Mouse (Mus musculus) stomach, embryonic 15.5 days (tissue): ENCODE data around the gene Pkn3. TPM values are rescaled to one million over a fixed set of nuclear protein-coding genes. Genes with fewer than 3 reads are reported as not detected.

Experiments used
- ATAC-seq: fragments of 200-750 bp; cut with Nextera tagmentation; 2 replicates; pipeline ENCODE4 v1.8.0; 2017; ENCODE audit warnings: low read depth, moderate number of reproducible peaks, moderate TSS enrichment; ENCODE audit not compliant: insufficient read depth, low FRiP score
- H3K27ac ChIP-seq: fragments of 300-500 bp; sonication (generic); 2 replicates; pipeline ENCODE4 v1.5.1; 2015; ENCODE audit warnings: mild to moderate bottlenecking, inconsistent platforms
- H3K27me3 ChIP-seq: fragments of 300-500 bp; sonication (generic); replicated peaks from 2 replicates; pipeline ENCODE4 v1.6.1; 2015; ENCODE audit warnings: inconsistent platforms
- H3K36me3 ChIP-seq: fragments of 300-500 bp; sonication (generic); 2 replicates; pipeline ENCODE4 v1.6.1; 2015; ENCODE audit warnings: inconsistent platforms
- H3K4me1 ChIP-seq: fragments of 300-500 bp; sonication (generic); 2 replicates; pipeline ENCODE4 v1.6.1; 2015; ENCODE audit warnings: inconsistent platforms
- H3K4me2 ChIP-seq: fragments of 300-500 bp; sonication (generic); 2 replicates; pipeline ENCODE4 v1.6.1; 2015; ENCODE audit warnings: mild to moderate bottlenecking, inconsistent platforms
- H3K4me3 ChIP-seq: fragments of 300-500 bp; sonication (generic); replicated peaks from 2 replicates; pipeline ENCODE4 v1.5.1; 2015; ENCODE audit warnings: inconsistent platforms
- H3K9ac ChIP-seq: fragments of 300-500 bp; sonication (generic); 2 replicates; pipeline ENCODE4 v1.6.1; 2015; ENCODE audit warnings: inconsistent platforms
- H3K9me3 ChIP-seq: fragments of 300-500 bp; sonication (generic); 2 replicates; pipeline ENCODE4 v1.6.1; 2016; ENCODE audit warnings: inconsistent platforms
- WGBS: fragments of 180-500 bp; shearing (Covaris S2); methylation state at CpG from one replicate; pipeline ENCODE4 v1.1.7; 2015; 5-methylcytosine and 5-hydroxymethylcytosine counted together
- polyA plus RNA-seq: library from polyadenylated mRNA; unstranded; fragments of >200 nt; fragmentation: Nextera tagmentation; extraction: Ambion mirVana; gene quantifications from 2 replicates; pipeline ENCODE4 v1.2.1, GENCODE M21; 2015

Pkn3 gene
- polyA plus RNA-seq, 1 experiment from 2014 or later = 7.9 TPM

DNA sequence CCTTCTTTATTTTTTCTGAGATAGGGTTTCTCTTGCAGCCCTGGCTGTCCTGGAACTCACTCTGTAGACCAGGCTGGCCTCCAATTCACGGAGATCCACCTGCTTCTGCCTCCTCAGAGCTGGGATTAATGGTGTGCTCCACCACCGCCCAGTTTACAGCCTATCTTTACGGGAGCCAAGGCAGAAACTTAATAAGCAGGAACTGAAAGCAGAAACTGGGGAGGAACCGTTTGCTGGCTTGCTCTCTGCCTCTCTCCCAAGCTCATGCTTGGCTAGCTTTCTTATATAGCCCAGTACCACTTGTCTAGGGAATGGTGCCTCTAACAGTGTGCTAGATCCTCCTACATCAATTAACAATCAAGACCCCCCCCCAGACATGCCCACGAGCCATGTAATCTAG is 6.6 kb downstream of the Pkn3 start:
- H3K4me3 ChIP-seq = no peak overlapping the region
- no peaks in the 10 kb centered on the region for H3K27me3 ChIP-seq
- H3K9ac ChIP-seq = no peak overlapping the region
- H3K9me3 ChIP-seq = no peaks in the 10 kb centered on the region
- WGBS = 63% methylated on average over 5 of the region's 5 CpGs
- H3K4me1 ChIP-seq = 0 out of 2 replicates have a peak, but pooled peaks cover under 1% of the 10 kb centered on the region
- no peaks in the 10 kb centered on the region for H3K36me3 ChIP-seq
- no peak overlapping the region for H3K27ac ChIP-seq
- no peak for ATAC-seq
- H3K4me2 ChIP-seq = peak overlapping the region; percentile 48

DNA sequence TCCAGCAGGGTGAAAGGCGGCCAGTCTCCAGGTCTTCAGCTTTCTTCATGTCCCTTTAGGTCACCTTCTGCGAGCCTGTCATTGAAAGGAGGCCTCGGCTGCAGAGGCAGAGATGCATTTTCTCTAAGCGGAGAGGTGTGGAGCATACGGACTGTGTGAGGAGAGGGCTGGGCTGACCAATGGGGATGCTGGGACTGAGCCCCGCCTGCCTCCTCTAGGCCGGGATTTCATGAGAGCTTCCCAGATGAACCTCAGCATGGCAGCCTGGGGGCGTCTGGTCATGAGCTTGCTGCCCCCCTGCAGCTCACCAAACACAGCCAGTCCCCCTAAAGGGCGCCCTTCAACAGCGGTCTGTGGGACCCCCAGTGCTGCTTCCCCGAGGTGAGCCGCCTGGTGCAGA is 7.1 kb downstream of the Pkn3 start:
- ATAC-seq = no peak
- Histone ChIP-seq H3K9ac (no peak overlapping the region), H3K4me1 (no peaks in the 10 kb centered on the region), H3K27me3 (no peaks in the 10 kb centered on the region), H3K27ac (no peak overlapping the region), H3K36me3 (no peaks in the 10 kb centered on the region), H3K9me3 (no peaks in the 10 kb centered on the region), H3K4me3 (peak overlapping the region; percentile 23), H3K4me2 (peak overlapping the region; percentile 48)
- WGBS = 14% methylated on average over 12 of the region's 12 CpGs

DNA sequence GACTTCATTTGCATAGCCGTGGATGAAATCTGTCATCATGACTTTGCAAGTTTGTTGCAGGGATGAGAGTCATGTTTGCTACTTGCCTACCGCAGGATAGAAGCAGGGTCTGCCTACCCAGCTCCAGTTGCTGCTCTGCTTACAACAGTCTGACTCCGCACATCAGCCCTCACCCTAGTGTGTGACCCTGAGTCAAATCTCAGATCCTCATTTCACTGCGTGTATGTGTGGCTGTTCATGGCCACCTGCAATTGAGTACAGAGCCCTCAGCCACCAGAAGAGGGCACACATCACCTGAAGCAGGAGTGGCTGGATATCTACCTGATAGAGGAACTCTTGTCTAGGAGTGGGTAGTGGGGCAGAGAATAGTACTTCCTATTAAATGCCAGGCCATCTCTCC is 9.8 kb downstream of the Pkn3 start:
- no peak for ATAC-seq
- WGBS = 84% methylated on average over 4 of the region's 4 CpGs
- Histone ChIP-seq H3K36me3 (peaks cover 10% of the 10 kb centered on the region), H3K9me3 (no peaks in the 10 kb centered on the region), H3K9ac (no peak overlapping the region), H3K27ac (no peak overlapping the region), H3K4me3 (no peak overlapping the region), H3K4me2 (no peak overlapping the region), H3K4me1 (no peaks in the 10 kb centered on the region), H3K27me3 (no peaks in the 10 kb centered on the region)

DNA sequence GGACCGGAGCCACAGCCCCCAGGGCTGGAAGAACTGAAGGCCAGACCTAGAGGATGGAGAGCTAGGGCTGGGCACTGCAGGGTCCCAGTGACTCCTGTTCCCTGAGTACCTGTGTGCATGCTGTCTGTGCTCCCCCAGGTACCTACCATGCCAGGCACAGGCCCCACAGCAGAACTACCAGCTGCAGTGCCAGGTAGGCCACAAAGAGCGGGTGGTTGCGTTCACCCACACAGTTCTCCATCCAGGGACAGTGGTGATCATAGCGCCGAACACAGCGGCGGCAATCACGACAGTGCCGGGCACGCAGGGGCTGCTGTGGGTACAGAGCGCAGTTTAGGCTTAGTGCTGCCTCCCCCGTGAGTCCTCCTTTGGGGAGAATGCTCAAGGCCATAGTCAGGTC is 14.0 kb downstream of the Pkn3 start:
- ATAC-seq = no peak
- Histone ChIP-seq H3K27ac (no peak overlapping the region), H3K9me3 (no peaks in the 10 kb centered on the region), H3K27me3 (no peaks in the 10 kb centered on the region), H3K9ac (no peak overlapping the region), H3K4me1 (peaks cover 23% of the 10 kb centered on the region), H3K36me3 (peaks cover 10% of the 10 kb centered on the region), H3K4me2 (no peak overlapping the region), H3K4me3 (no peak overlapping the region)
- WGBS = 97% methylated on average over 12 of the region's 12 CpGs

DNA sequence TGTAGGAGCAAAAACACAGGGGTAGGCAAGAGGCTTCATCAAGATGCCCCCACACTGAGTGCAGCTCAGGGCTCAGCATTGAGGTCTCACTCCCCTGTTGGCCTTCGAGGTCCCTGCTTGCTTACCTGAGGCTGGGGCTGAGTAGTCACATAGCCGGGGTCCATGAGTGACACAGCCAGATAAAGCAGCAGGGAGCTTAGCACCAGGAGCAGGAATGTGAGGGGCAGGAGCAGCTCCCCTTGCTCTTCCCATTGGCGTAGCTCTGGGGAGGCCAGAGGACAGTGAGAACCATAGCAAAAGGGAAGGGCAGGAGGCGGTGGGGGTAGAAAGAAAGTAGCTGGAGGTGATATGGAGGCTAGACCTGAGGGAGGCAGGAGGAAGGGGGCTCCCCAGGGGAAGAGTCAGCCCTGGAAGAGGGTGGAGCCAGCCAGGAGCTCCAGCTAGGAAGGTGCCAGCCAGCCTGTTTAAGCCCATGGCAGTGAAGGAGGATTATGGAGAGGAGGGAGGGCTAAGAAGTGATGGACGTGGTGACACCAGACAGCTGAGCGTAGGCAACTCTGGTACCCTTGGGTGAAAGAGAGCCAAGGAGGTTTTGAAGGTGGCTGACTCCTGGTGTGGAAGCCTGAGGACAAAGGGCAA is 14.9 kb downstream of the Pkn3 start:
- peaks cover 23% of the 10 kb centered on the region for H3K4me1 ChIP-seq
- 50% methylated on average over 6 of the region's 6 CpGs for WGBS
- no peak overlapping the region for H3K27ac ChIP-seq
- H3K9ac ChIP-seq = peak overlapping the region; percentile 43; the same call in 1 of the 2 replicates
- H3K36me3 ChIP-seq = peaks cover 13% of the 10 kb centered on the region
- peak overlapping the region; percentile 61 for H3K4me3 ChIP-seq
- no peaks in the 10 kb centered on the region for H3K27me3 ChIP-seq
- no peak for ATAC-seq
- peak overlapping the region; percentile 89 for H3K4me2 ChIP-seq
- H3K9me3 ChIP-seq = no peaks in the 10 kb centered on the region

DNA sequence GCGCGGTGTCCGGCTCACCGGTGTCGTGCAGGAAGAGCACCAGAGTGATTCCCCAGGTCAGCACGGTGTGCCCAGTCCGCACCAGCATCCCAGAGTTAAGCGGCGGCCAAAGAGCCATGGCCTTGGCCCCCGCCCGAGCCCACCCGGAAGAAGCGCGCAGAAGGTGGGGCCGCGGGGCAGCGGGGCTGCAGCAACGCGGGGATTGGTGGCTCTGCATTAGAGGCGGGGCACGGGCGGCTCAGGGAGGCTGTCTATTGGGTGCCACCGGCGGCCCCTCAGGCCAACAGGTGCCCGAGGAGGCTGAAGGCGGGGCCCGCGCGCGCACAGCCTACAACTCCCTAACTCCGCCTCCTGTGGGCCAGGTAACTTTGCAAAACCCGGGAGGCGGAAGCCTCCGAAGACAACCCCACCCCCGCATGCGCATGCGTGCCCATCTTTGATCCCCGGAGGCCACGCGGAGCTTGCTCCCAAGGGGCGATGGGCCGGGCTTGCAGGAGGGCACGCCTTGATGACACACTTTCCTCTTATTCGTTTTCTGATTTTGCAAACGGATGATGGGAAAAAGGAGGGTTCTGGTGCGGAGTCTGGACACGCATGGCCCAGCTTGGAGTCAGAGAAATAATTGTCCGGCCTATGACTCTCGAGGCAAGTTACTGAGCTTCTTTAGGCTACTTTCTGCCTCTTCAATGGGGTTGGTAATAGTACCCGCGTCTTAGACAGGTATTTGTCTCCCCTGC is 16.2 kb downstream of the Pkn3 start, which contains the start of gene Zdhhc12:
Gene Zdhhc12 (minus strand): TSS at position 178 of the 737 bp plus-strand sequence.
- Histone ChIP-seq H3K27me3 (no peaks in the 10 kb centered on the region), H3K27ac (peak within 1 kb of the TSS; percentile 86), H3K4me1 (peaks cover 23% of the 10 kb centered on the region), H3K36me3 (peaks cover 13% of the 10 kb centered on the region), H3K9me3 (no peaks in the 10 kb centered on the region), H3K4me2 (peak within 1 kb of the TSS; percentile 89), H3K9ac (peak within 1 kb of the TSS; percentile 57), H3K4me3 (peak within 1 kb of the TSS; percentile 61)
- peak; percentile 99 for ATAC-seq
- WGBS = 0% methylated on average over 51 of the region's 51 CpGs

DNA sequence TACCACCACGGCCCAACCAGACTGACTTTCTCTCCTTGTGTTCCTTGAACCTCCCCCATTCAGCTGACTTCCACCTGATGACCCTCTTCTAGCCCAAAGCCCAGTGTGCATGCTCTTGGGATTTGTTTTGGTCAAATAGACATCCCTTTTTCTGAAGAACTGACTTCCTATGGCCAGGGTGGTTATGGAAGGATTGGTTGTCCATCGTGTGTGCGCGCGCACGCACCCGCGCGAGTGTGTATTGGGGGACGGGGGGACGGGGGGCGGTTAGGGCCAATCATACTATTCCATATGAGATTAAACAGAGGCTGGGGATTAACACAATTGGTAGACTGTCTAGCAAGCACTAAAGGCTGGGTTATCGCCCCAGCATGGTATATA is 16.7 kb downstream of the Pkn3 start:
- peak overlapping the region; percentile 57 for H3K9ac ChIP-seq
- no peaks in the 10 kb centered on the region for H3K9me3 ChIP-seq
- peak overlapping the region; percentile 61 for H3K4me3 ChIP-seq
- 1% methylated on average over 13 of the region's 13 CpGs for WGBS
- H3K4me1 ChIP-seq = peaks cover 23% of the 10 kb centered on the region
- H3K36me3 ChIP-seq = peaks cover 13% of the 10 kb centered on the region
- peak overlapping the region; percentile 89 for H3K4me2 ChIP-seq
- H3K27ac ChIP-seq = peak overlapping the region; percentile 86
- ATAC-seq = no peak; the same call in 1 of the 2 replicates
- no peaks in the 10 kb centered on the region for H3K27me3 ChIP-seq

DNA sequence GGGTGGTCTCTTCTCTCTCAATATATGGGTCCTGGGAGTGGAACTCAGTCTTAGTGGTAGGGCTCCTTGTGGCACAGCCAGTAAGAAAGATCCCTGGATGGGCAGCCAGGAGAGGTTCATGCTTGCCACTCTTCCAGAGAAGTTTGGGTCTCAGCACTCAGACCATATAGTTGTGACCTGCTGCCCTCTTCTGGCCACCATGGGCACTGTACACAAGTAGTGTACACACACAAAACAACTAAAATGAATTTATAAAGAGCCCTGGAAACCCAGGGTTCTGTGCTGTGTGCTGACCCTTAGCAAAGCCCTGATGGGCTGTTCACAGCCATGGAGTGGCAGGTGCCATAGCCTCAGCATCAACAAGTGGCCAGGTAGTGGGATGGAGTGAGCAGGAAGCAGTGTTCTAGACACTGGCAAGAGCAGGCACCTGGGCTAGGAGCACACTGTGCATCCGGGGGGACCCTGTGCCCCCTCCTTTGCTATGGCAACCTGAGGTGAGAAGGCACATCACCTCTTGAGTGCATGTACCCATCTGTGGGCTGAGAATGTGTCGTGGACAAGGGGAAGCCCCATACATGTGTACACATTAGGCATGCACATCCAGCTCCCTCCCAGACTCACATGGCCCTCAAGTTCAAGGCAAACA is 18.5 kb downstream of the Pkn3 start:
- Histone ChIP-seq H3K27me3 (no peaks in the 10 kb centered on the region), H3K9ac (no peak overlapping the region), H3K4me3 (no peak overlapping the region), H3K36me3 (peaks cover 12% of the 10 kb centered on the region; the same call in 1 of the 2 replicates), H3K4me1 (peaks cover 23% of the 10 kb centered on the region), H3K27ac (no peak overlapping the region), H3K4me2 (no peak overlapping the region), H3K9me3 (no peaks in the 10 kb centered on the region)
- WGBS = 91% methylated on average over 2 of the region's 2 CpGs
- ATAC-seq = no peak

DNA sequence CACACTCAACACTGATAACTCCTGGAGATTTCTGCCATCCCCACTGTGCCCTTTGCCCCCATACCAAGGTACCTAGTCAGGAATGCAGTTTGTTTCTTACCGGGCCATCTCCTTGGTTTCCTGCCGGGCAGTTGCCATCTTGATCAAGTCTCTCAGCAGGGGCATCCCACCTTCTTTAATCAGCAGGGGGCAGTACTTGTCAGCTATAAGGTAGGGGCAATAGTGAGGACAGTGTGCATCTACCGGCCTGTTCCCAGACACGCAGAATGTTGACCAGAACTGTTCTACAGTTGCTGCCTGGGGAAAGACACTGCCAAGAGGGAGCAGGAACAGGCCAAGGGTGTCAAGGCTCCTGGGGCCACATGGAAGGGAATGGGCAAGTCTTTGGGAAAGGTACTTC is 22.7 kb downstream of the Pkn3 start:
- peaks cover 22% of the 10 kb centered on the region for H3K36me3 ChIP-seq

DNA sequence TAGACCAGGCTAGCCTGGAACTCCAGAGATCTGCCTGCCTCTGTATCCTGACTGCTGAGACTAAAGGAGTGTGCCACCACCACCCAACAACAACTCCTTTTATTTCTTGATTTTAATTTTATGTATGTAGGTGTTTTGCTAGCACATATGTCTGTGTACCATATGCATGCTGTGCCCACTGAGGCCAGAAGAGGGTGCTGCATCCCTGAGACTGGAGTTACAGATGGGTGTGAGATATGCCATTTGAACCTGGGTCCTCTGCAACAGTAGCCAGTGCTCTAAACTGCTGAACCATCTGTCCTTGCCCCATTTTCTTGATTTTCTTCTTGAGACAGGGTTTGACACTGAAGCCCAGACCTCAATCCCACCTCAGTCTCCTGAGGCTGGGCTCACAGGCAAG is 28.9 kb downstream of the Pkn3 start:
- no peak overlapping the region for H3K4me2 ChIP-seq
- no peaks in the 10 kb centered on the region for H3K27me3 ChIP-seq
- no peaks in the 10 kb centered on the region for H3K9me3 ChIP-seq
- no peak overlapping the region for H3K27ac ChIP-seq
- no peak overlapping the region for H3K9ac ChIP-seq
- peaks cover 35% of the 10 kb centered on the region for H3K36me3 ChIP-seq
- H3K4me3 ChIP-seq = no peak overlapping the region
- no peak for ATAC-seq
- H3K4me1 ChIP-seq = no peaks in the 10 kb centered on the region

More for the DNA sequence above, 22.7 kb downstream of the Pkn3 start:
- H3K27me3 ChIP-seq = no peaks in the 10 kb centered on the region
- H3K9me3 ChIP-seq = no peaks in the 10 kb centered on the region
- H3K9ac ChIP-seq = no peak overlapping the region
- no peak overlapping the region for H3K4me2 ChIP-seq
- WGBS = 68% methylated on average over 4 of the region's 4 CpGs
- peaks cover 3% of the 10 kb centered on the region; the same call in 1 of the 2 replicates for H3K4me1 ChIP-seq
- no peak overlapping the region for H3K27ac ChIP-seq
- no peak overlapping the region for H3K4me3 ChIP-seq
- no peak for ATAC-seq

DNA sequence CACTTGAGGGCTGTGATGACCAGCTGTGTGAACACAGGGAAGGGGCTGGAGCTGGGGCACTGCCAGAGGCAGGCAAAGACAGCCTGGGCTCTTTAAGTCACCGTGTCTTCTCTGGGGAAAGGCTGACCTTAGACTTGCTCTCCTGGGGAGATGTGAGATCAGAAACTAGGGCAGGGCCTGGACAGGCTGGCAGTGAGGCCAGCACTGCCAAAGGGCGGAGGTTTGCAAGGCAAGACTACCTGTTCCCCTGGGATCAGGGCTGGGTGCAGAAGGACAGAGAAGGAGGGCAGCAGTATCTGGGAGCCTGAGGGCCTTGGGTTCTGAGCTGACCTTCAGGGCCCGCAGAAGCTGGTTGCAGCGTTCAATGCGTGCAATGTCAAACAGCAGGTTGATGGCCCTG is 30.2 kb downstream of the Pkn3 start:
- H3K4me1 ChIP-seq = no peaks in the 10 kb centered on the region
- H3K36me3 ChIP-seq = peaks cover 35% of the 10 kb centered on the region
- no peaks in the 10 kb centered on the region for H3K9me3 ChIP-seq
- H3K27ac ChIP-seq = no peak overlapping the region
- H3K27me3 ChIP-seq = no peaks in the 10 kb centered on the region
- H3K9ac ChIP-seq = no peak overlapping the region
- H3K4me2 ChIP-seq = no peak overlapping the region
- 92% methylated on average over 5 of the region's 5 CpGs for WGBS
- no peak overlapping the region for H3K4me3 ChIP-seq
- no peak for ATAC-seq

DNA sequence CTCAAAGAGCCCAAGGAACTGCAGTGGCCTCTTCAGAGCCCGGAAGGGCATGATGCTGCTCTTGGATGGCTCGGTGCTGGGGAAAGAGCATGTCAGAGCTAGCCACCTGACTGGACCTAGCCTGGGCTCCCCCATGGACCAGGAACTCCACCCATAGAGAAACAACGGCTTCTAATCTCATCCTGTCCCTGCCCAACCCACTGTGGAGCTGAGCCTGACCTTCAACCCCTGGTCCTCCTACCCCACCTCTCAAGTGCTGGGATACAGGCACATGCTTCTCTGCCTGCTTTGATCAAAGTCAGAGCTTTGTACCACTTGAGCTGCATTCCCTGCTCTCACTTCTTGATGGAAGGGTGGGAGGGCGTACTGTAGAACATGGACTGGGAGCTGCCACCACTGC is 30.8 kb downstream of the Pkn3 start:
- Histone ChIP-seq H3K27me3 (no peaks in the 10 kb centered on the region), H3K9me3 (no peaks in the 10 kb centered on the region), H3K36me3 (peaks cover 36% of the 10 kb centered on the region), H3K4me2 (no peak overlapping the region), H3K4me3 (no peak overlapping the region), H3K4me1 (no peaks in the 10 kb centered on the region), H3K27ac (no peak overlapping the region), H3K9ac (no peak overlapping the region)
- WGBS = 88% methylated on average over 4 of the region's 4 CpGs
- ATAC-seq = no peak
